Mouse (Mus musculus) heart, adult 18-20 months (tissue): ENCODE measurements at regions not wholly inside any gene's neighbourhood (a gene's known extent, or its start where the extent isn't known, plus 50 kb on each side); places are given as distances from the start of the nearest gene placed in this dataset.

Source experiments
- DNase-seq, 2 experiments: peaks; one replicate each; pipeline ENCODE4 v3.0.0; 2021 to 2022; ENCODE audit warnings: mixed read lengths in 1 of 2

- no peak for DNase-seq
These were observed 517.2 kb upstream of the Pkn2 start for GRCm38 (mm10) chr3:143398966-143399365.

- no peak for DNase-seq
These were observed 502.6 kb upstream of the Pkn2 start for GRCm38 (mm10) chr3:143384357-143384756.

- DNase-seq, result peak; percentile 23 to 69
These were observed 497.4 kb upstream of the Pkn2 start for GRCm38 (mm10) chr3:143379193-143379592.

- no peak for DNase-seq
These were observed 495.6 kb upstream of the Pkn2 start for GRCm38 (mm10) chr3:143377446-143377845.

- DNase-seq, result no peak
These were observed 493.8 kb upstream of the Pkn2 start for GRCm38 (mm10) chr3:143375527-143376061.

GRCm38 (mm10) chr3:143373501-143373900 is 491.7 kb upstream of the Pkn2 start:
- no peak for DNase-seq

GRCm38 (mm10) chr3:143369002-143369401 is 487.2 kb upstream of the Pkn2 start:
- DNase-seq, result no peak

GRCm38 (mm10) chr3:143340032-143340431 is 458.2 kb upstream of the Pkn2 start:
- DNase-seq, result no peak

GRCm38 (mm10) chr3:143333339-143333738 is 451.5 kb upstream of the Pkn2 start:
- DNase-seq, result no peak

- no peak for DNase-seq
These were observed 446.7 kb upstream of the Pkn2 start for GRCm38 (mm10) chr3:143328521-143328920.

- no peak for DNase-seq
These were observed 445.8 kb upstream of the Pkn2 start for GRCm38 (mm10) chr3:143327652-143328051.

GRCm38 (mm10) chr3:143316457-143316856 is 434.7 kb upstream of the Pkn2 start:
- DNase-seq, result no peak

- DNase-seq, result peak; percentile 5 to 9
These were observed 410.0 kb upstream of the Pkn2 start for GRCm38 (mm10) chr3:143291793-143292192.

GRCm38 (mm10) chr3:143264132-143264531 is 382.3 kb upstream of the Pkn2 start:
- DNase-seq, result no peak

GRCm38 (mm10) chr3:143252643-143253042 is 370.8 kb upstream of the Pkn2 start:
- no peak for DNase-seq

- no peak for DNase-seq
These were observed 370.2 kb upstream of the Pkn2 start for GRCm38 (mm10) chr3:143252008-143252407.

GRCm38 (mm10) chr3:143242691-143243090 is 360.9 kb upstream of the Pkn2 start:
- no peak for DNase-seq

- DNase-seq, result no peak
These were observed 359.0 kb upstream of the Pkn2 start for GRCm38 (mm10) chr3:143240545-143241383.

- no peak for DNase-seq
These were observed 356.7 kb upstream of the Pkn2 start for GRCm38 (mm10) chr3:143238546-143238945.

GRCm38 (mm10) chr3:143223999-143224729 is 342.4 kb upstream of the Pkn2 start:
- DNase-seq, result no peak

GRCm38 (mm10) chr3:143193263-143193970 is 311.6 kb upstream of the Pkn2 start:
- DNase-seq, result no peak

- no peak for DNase-seq
These were observed 307.1 kb upstream of the Pkn2 start for GRCm38 (mm10) chr3:143188931-143189330.

GRCm38 (mm10) chr3:143173971-143174370 is 292.2 kb upstream of the Pkn2 start:
- DNase-seq, result no peak
